Mouse (Mus musculus) neural tube, embryonic 14.5 days (tissue): ENCODE measurements at regions not wholly inside any gene's neighbourhood (a gene's known extent, or its start where the extent isn't known, plus 50 kb on each side); places are given as distances from the start of the nearest gene placed in this dataset.
A peak's percentile ranks its signal among the peaks of the same experiment; 100 is the strongest.

Source experiments
- ATAC-seq: fragments of 200-750 bp; cut with Nextera tagmentation; 2 replicates; pipeline ENCODE4 v1.8.0; 2017; ENCODE audit warnings: low read depth, mild to moderate bottlenecking, moderate TSS enrichment, moderate library complexity
- H3K27ac ChIP-seq: fragments of 300-500 bp; sonication (generic); 2 replicates; pipeline ENCODE4 v1.5.1; 2014; ENCODE audit warnings: low read depth, mild to moderate bottlenecking, control low read depth, low read length, moderate library complexity, mixed read lengths
- H3K27me3 ChIP-seq: fragments of 300-500 bp; sonication (generic); 2 replicates; pipeline ENCODE4 v1.6.1; 2014; ENCODE audit warnings: low read length; ENCODE audit not compliant: control insufficient read depth, insufficient read depth
- H3K36me3 ChIP-seq: fragments of 300-500 bp; sonication (generic); 2 replicates; pipeline ENCODE4 v1.6.1; 2014; ENCODE audit warnings: low read length, mixed read lengths; ENCODE audit not compliant: control insufficient read depth, insufficient read depth
- H3K4me1 ChIP-seq: fragments of 300-500 bp; sonication (generic); 2 replicates; pipeline ENCODE4 v1.6.1; 2014; ENCODE audit warnings: low read length; ENCODE audit not compliant: control insufficient read depth, insufficient read depth
- H3K4me2 ChIP-seq: fragments of 300-500 bp; sonication (generic); 2 replicates; pipeline ENCODE4 v1.6.1; 2014; ENCODE audit warnings: mild to moderate bottlenecking, low read depth, low read length, control low read depth
- H3K4me3 ChIP-seq: fragments of 300-500 bp; sonication (generic); 2 replicates; pipeline ENCODE4 v1.5.1; 2014; ENCODE audit warnings: low read depth, low read length, control low read depth, mixed read lengths
- H3K9ac ChIP-seq: fragments of 300-500 bp; sonication (generic); replicated peaks from 2 replicates; pipeline ENCODE4 v1.6.1; 2014; ENCODE audit warnings: low read depth, mild to moderate bottlenecking, control low read depth, low read length, mixed read lengths
- H3K9me3 ChIP-seq: fragments of 300-500 bp; sonication (generic); 2 replicates; pipeline ENCODE4 v1.6.1; 2016; ENCODE audit warnings: low read length; ENCODE audit not compliant: control insufficient read depth
- WGBS: fragments of 180-500 bp; shearing (Covaris S2); extraction: QIAGEN DNeasy Blood & Tissue Kit; methylation state at CpG from one replicate; pipeline ENCODE4 v1.1.7; 2014; 5-methylcytosine and 5-hydroxymethylcytosine counted together

GRCm38 (mm10) chr4:91116807-91117609, 283.6 kb downstream of the Elavl2 start:
- no peak overlapping the region for H3K4me3 ChIP-seq
- ATAC-seq, result no peak
- H3K36me3 ChIP-seq, result no peaks in the 10 kb centered on the region
- H3K27ac ChIP-seq, result no peak overlapping the region
- H3K9me3 ChIP-seq, result no peaks in the 10 kb centered on the region
- H3K4me1 ChIP-seq, result no peaks in the 10 kb centered on the region
- H3K4me2 ChIP-seq, result no peak overlapping the region
- WGBS, result 75% methylated on average over 5 of the region's 5 CpGs
- no peaks in the 10 kb centered on the region for H3K27me3 ChIP-seq
- H3K9ac ChIP-seq, result no peak overlapping the region

GRCm38 (mm10) chr4:91111684-91112681, 288.6 kb downstream of the Elavl2 start:
- Histone ChIP-seq H3K27ac (no peak overlapping the region), H3K4me2 (no peak overlapping the region), H3K4me3 (no peak overlapping the region), H3K4me1 (no peaks in the 10 kb centered on the region), H3K9me3 (no peaks in the 10 kb centered on the region), H3K9ac (no peak overlapping the region), H3K36me3 (no peaks in the 10 kb centered on the region), H3K27me3 (no peaks in the 10 kb centered on the region)
- WGBS, result 75% methylated on average over 11 of the region's 11 CpGs
- ATAC-seq, result peak; percentile 65; the same call in 1 of the 2 replicates

GRCm38 (mm10) chr4:91096086-91096485, 304.5 kb downstream of the Elavl2 start:
- Histone ChIP-seq H3K9ac (no peak overlapping the region), H3K36me3 (no peaks in the 10 kb centered on the region), H3K27me3 (no peaks in the 10 kb centered on the region), H3K27ac (no peak overlapping the region), H3K4me2 (no peak overlapping the region), H3K4me1 (no peaks in the 10 kb centered on the region), H3K4me3 (no peak overlapping the region), H3K9me3 (no peaks in the 10 kb centered on the region)
- ATAC-seq, result no peak

GRCm38 (mm10) chr4:91094382-91094781, 306.2 kb downstream of the Elavl2 start:
- Histone ChIP-seq H3K4me2 (no peak overlapping the region), H3K4me1 (no peaks in the 10 kb centered on the region), H3K27ac (no peak overlapping the region), H3K9ac (no peak overlapping the region), H3K27me3 (no peaks in the 10 kb centered on the region), H3K4me3 (no peak overlapping the region), H3K36me3 (no peaks in the 10 kb centered on the region), H3K9me3 (no peaks in the 10 kb centered on the region)
- ATAC-seq, result no peak
- 88% methylated on average over 7 of the region's 7 CpGs for WGBS

GRCm38 (mm10) chr4:91093885-91094284, 306.7 kb downstream of the Elavl2 start:
- 91% methylated on average over 4 of the region's 4 CpGs for WGBS
- Histone ChIP-seq H3K36me3 (no peaks in the 10 kb centered on the region), H3K4me1 (no peaks in the 10 kb centered on the region), H3K27ac (no peak overlapping the region), H3K9ac (no peak overlapping the region), H3K4me3 (no peak overlapping the region), H3K9me3 (no peaks in the 10 kb centered on the region), H3K4me2 (no peak overlapping the region), H3K27me3 (no peaks in the 10 kb centered on the region)
- no peak for ATAC-seq

- Histone ChIP-seq H3K27ac (no peak overlapping the region), H3K9ac (no peak overlapping the region), H3K27me3 (no peaks in the 10 kb centered on the region), H3K36me3 (no peaks in the 10 kb centered on the region), H3K4me3 (no peak overlapping the region), H3K4me1 (no peaks in the 10 kb centered on the region), H3K9me3 (no peaks in the 10 kb centered on the region), H3K4me2 (no peak overlapping the region)
- WGBS, result 41% methylated on average over 8 of the region's 8 CpGs
- peak; percentile 74 for ATAC-seq
Observed at GRCm38 (mm10) chr4:91092323-91092722, 308.3 kb downstream of the Elavl2 start.

- Histone ChIP-seq H3K27ac (no peak overlapping the region), H3K4me1 (no peaks in the 10 kb centered on the region), H3K9me3 (no peaks in the 10 kb centered on the region), H3K4me3 (no peak overlapping the region), H3K4me2 (no peak overlapping the region), H3K9ac (no peak overlapping the region), H3K36me3 (no peaks in the 10 kb centered on the region), H3K27me3 (no peaks in the 10 kb centered on the region)
- 91% methylated on average over 3 of the region's 3 CpGs for WGBS
- ATAC-seq, result no peak; the same call in 1 of the 2 replicates
Observed at GRCm38 (mm10) chr4:91091910-91092309, 308.7 kb downstream of the Elavl2 start.

- H3K4me1 ChIP-seq, result no peaks in the 10 kb centered on the region
- no peak overlapping the region for H3K4me2 ChIP-seq
- H3K9me3 ChIP-seq, result no peaks in the 10 kb centered on the region
- H3K27ac ChIP-seq, result no peak overlapping the region
- H3K27me3 ChIP-seq, result no peaks in the 10 kb centered on the region
- WGBS, result 51% methylated on average over 3 of the region's 3 CpGs
- no peak overlapping the region for H3K9ac ChIP-seq
- peak; percentile 39; the same call in 1 of the 2 replicates for ATAC-seq
- no peaks in the 10 kb centered on the region for H3K36me3 ChIP-seq
- H3K4me3 ChIP-seq, result no peak overlapping the region
Observed at GRCm38 (mm10) chr4:91083950-91084349, 316.6 kb downstream of the Elavl2 start.

- no peak overlapping the region for H3K9ac ChIP-seq
- H3K27me3 ChIP-seq, result no peaks in the 10 kb centered on the region
- H3K4me2 ChIP-seq, result no peak overlapping the region
- no peak overlapping the region for H3K27ac ChIP-seq
- H3K4me1 ChIP-seq, result no peaks in the 10 kb centered on the region
- no peaks in the 10 kb centered on the region for H3K36me3 ChIP-seq
- no peaks in the 10 kb centered on the region for H3K9me3 ChIP-seq
- 81% methylated on average over 4 of the region's 4 CpGs for WGBS
- ATAC-seq, result no peak
- no peak overlapping the region for H3K4me3 ChIP-seq
Observed at GRCm38 (mm10) chr4:91081447-91081846, 319.1 kb downstream of the Elavl2 start.
